Mouse (Mus musculus) lung, embryonic 14.5 days (tissue): Measurements from ENCODE around the gene Slc39a8. TPM values are rescaled to one million over a fixed set of nuclear protein-coding genes. Genes with fewer than 3 reads are reported as not detected.

Experiments used
- ATAC-seq: fragments of 200-750 bp; cut with Nextera tagmentation; 2 replicates; pipeline ENCODE4 v1.8.0; 2017; ENCODE audit warnings: mild to moderate bottlenecking, moderate TSS enrichment, moderate library complexity; ENCODE audit not compliant: insufficient read depth
- DNase-seq: peaks from one replicate; pipeline ENCODE4 v3.0.0-alpha.2; 2015
- H3K27ac ChIP-seq: fragments of 300-500 bp; sonication (generic); 2 replicates; pipeline ENCODE4 v1.5.1; 2014; ENCODE audit warnings: low read depth, mild to moderate bottlenecking, moderate library complexity
- H3K27me3 ChIP-seq: fragments of 300-500 bp; sonication (generic); 2 replicates; pipeline ENCODE4 v1.6.1; 2014; ENCODE audit warnings: low read length, control low read depth; ENCODE audit not compliant: insufficient read depth
- H3K36me3 ChIP-seq: fragments of 300-500 bp; sonication (generic); 2 replicates; pipeline ENCODE4 v1.6.1; 2014; ENCODE audit warnings: control low read depth; ENCODE audit not compliant: insufficient read depth
- H3K4me1 ChIP-seq: fragments of 300-500 bp; sonication (generic); 2 replicates; pipeline ENCODE4 v1.6.1; 2014; ENCODE audit warnings: antibody characterized with exemption, control low read depth; ENCODE audit not compliant: insufficient read depth
- H3K4me2 ChIP-seq: fragments of 300-500 bp; sonication (generic); 2 replicates; pipeline ENCODE4 v1.6.1; 2014; ENCODE audit warnings: mild to moderate bottlenecking
- H3K4me3 ChIP-seq: fragments of 300-500 bp; sonication (generic); 2 replicates; pipeline ENCODE4 v1.5.1; 2014; ENCODE audit warnings: low read depth, low read length
- H3K9ac ChIP-seq: fragments of 300-500 bp; sonication (generic); 2 replicates; pipeline ENCODE4 v1.6.1; 2014
- H3K9me3 ChIP-seq: fragments of 300-500 bp; sonication (generic); 2 replicates; pipeline ENCODE4 v1.6.1; 2016; ENCODE audit warnings: low read depth, low read length, control low read depth
- CTCF ChIP-seq: IDR thresholded peaks from 2 replicates; pipeline ENCODE4 v1.5.1; 2016; ENCODE audit warnings: antibody characterized with exemption, low read depth
- WGBS: fragments of 180-500 bp; shearing (Covaris S2); extraction: QIAGEN DNeasy Blood & Tissue Kit; methylation state at CpG from one replicate; pipeline ENCODE4 v1.1.7; 2014; 5-methylcytosine and 5-hydroxymethylcytosine counted together
- polyA plus RNA-seq: library from polyadenylated mRNA; unstranded; fragments of >200 nt; fragmentation: Nextera tagmentation; extraction: Ambion mirVana; gene quantifications from 2 replicates; pipeline ENCODE4 v1.2.1, GENCODE M21; 2014

Slc39a8 gene
- polyA plus RNA-seq, 1 experiment from 2014 or later = 22.6 TPM

- 64% methylated on average over 3 of the region's 3 CpGs for WGBS
- no peak for DNase-seq
- no peak overlapping the region for H3K4me3 ChIP-seq
- TF ChIP-seq CTCF = no peak
- H3K9ac ChIP-seq = no peak overlapping the region
- no peaks in the 10 kb centered on the region for H3K9me3 ChIP-seq
- no peak overlapping the region for H3K27ac ChIP-seq
- ATAC-seq = no peak
- H3K27me3 ChIP-seq = no peaks in the 10 kb centered on the region
- no peaks in the 10 kb centered on the region for H3K36me3 ChIP-seq
- H3K4me2 ChIP-seq = no peak overlapping the region
- 0 out of 2 replicates have a peak, but pooled peaks cover 4% of the 10 kb centered on the region for H3K4me1 ChIP-seq
Measured at GRCm38 (mm10) chr3:135907028-135907427, 81.9 kb downstream of the Slc39a8 start.

DNA sequence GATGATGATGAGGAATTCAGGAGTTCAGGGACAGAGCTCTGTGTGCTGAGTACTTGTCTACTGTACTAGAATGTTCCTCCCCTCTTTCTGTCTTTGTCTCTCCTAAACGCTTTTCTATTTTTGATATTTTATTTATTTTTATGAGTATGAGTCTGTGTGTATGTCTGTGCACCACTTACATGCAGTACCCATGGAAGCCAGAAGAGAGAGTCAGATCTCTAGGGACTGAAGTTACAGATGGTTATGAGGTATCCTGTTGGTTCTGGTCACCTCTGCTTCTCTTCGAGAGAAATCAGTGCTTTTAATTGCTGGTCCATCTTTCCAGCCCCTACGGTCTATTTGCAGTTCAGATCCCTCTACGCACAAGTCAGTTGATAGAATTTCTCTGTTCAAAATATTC is 90.9 kb downstream of the Slc39a8 start:
- Histone ChIP-seq H3K4me2 (no peak overlapping the region), H3K27me3 (no peaks in the 10 kb centered on the region), H3K4me1 (no peaks in the 10 kb centered on the region), H3K27ac (no peak overlapping the region), H3K36me3 (no peaks in the 10 kb centered on the region), H3K9ac (no peak overlapping the region), H3K9me3 (no peaks in the 10 kb centered on the region), H3K4me3 (no peak overlapping the region)
- ATAC-seq (no peak), DNase-seq (no peak)
- TF ChIP-seq CTCF = no peak
- 86% methylated on average over 4 of the region's 4 CpGs for WGBS

DNA sequence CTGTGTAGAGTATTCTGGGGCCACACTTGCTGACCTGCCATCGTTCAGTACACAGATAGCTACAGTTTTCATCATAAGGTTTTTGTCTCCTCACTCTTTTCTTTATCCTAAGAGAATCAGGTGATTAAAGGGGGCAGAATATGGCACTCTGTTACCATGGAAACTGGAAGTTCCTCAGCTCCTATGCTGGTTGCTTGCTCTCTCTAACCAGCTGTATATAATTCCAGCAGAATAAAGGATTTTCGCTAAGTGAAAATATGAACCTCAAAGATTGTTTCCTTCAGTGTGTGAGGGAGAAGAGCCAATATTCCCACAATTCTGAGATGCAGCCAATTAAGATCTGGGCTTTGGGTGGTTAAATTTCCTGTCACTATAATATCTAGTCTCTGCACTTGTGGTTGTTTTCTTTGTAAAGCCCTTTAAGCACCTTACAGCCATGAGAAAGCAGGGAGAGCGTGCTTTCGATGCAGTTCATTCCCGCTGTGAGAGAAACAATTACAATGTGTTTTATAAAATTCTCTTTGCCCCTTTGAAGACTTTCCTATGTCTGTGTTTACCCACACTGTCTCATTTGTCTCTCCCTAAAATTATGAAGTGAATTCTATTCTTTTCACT is 93.6 kb downstream of the Slc39a8 start:
- no peaks in the 10 kb centered on the region for H3K36me3 ChIP-seq
- no peak overlapping the region for H3K4me3 ChIP-seq
- no peaks in the 10 kb centered on the region for H3K27me3 ChIP-seq
- H3K9me3 ChIP-seq = no peaks in the 10 kb centered on the region
- no peak for DNase-seq
- ATAC-seq = no peak
- no peaks in the 10 kb centered on the region for H3K4me1 ChIP-seq
- H3K9ac ChIP-seq = no peak overlapping the region
- H3K27ac ChIP-seq = no peak overlapping the region
- H3K4me2 ChIP-seq = no peak overlapping the region
- 65% methylated on average over 5 of the region's 5 CpGs for WGBS
- TF ChIP-seq CTCF = no peak

- no peak for TF ChIP-seq CTCF
- H3K4me2 ChIP-seq = no peak overlapping the region
- H3K36me3 ChIP-seq = no peaks in the 10 kb centered on the region
- DNase-seq (no peak), ATAC-seq (no peak)
- H3K27me3 ChIP-seq = no peaks in the 10 kb centered on the region
- H3K4me1 ChIP-seq = no peaks in the 10 kb centered on the region
- H3K9me3 ChIP-seq = no peaks in the 10 kb centered on the region
- 54% methylated on average over 4 of the region's 4 CpGs for WGBS
- H3K4me3 ChIP-seq = no peak overlapping the region
- no peak overlapping the region for H3K9ac ChIP-seq
- no peak overlapping the region for H3K27ac ChIP-seq
Measured at GRCm38 (mm10) chr3:135919305-135919704, 94.2 kb downstream of the Slc39a8 start.

GRCm38 (mm10) chr3:135926729-135927128 is 101.7 kb downstream of the Slc39a8 start:
- no peak overlapping the region for H3K4me3 ChIP-seq
- peak; percentile 6 for DNase-seq

DNA sequence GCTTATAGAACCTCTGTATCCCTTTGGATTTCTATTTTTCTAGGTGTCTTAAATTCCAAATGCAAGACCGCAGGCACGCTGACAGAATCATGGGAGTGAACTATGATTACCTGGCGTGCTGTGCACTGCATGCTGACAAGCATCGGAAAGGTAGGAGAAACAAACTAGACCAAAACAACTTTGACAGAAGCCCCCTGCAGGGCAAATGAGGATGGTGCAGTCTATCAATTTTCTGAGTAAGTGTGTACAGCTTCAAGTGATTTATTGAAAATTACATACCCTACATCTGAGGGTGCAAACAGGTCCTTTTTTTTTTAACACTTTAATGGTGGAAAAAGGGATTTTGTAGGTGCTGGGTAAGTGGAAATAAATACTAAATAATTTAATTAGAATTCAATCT is 103.1 kb downstream of the Slc39a8 start:
- H3K9me3 ChIP-seq = no peaks in the 10 kb centered on the region
- WGBS = 74% methylated on average over 4 of the region's 4 CpGs
- ATAC-seq (no peak), DNase-seq (peak; percentile 11)
- no peak overlapping the region for H3K9ac ChIP-seq
- no peak overlapping the region for H3K4me2 ChIP-seq
- no peak overlapping the region for H3K27ac ChIP-seq
- peak; percentile 37 for TF ChIP-seq CTCF
- H3K4me3 ChIP-seq = no peak overlapping the region
- no peaks in the 10 kb centered on the region for H3K27me3 ChIP-seq
- H3K4me1 ChIP-seq = no peaks in the 10 kb centered on the region
- H3K36me3 ChIP-seq = no peaks in the 10 kb centered on the region

More at GRCm38 (mm10) chr3:135926729-135927128, 101.7 kb downstream of the Slc39a8 start:
- WGBS = 29% methylated on average over 1 of the region's 1 CpGs
- Histone ChIP-seq H3K27ac (no peak overlapping the region), H3K9me3 (no peaks in the 10 kb centered on the region), H3K27me3 (no peaks in the 10 kb centered on the region), H3K36me3 (no peaks in the 10 kb centered on the region), H3K4me1 (no peaks in the 10 kb centered on the region), H3K9ac (no peak overlapping the region), H3K4me2 (no peak overlapping the region)
- ATAC-seq = no peak
- no peak for TF ChIP-seq CTCF

GRCm38 (mm10) chr3:135937455-135937854 is 112.4 kb downstream of the Slc39a8 start:
- Histone ChIP-seq H3K4me1 (no peaks in the 10 kb centered on the region), H3K4me2 (no peak overlapping the region), H3K4me3 (no peak overlapping the region), H3K27ac (no peak overlapping the region), H3K9ac (no peak overlapping the region), H3K36me3 (no peaks in the 10 kb centered on the region), H3K27me3 (no peaks in the 10 kb centered on the region), H3K9me3 (no peaks in the 10 kb centered on the region)
- ATAC-seq = no peak
- no peak for DNase-seq
- TF ChIP-seq CTCF = no peak
- WGBS = 52% methylated on average over 2 of the region's 2 CpGs

Other genes starting within 250 kb of the Slc39a8 start
- gene Nfkb1, start 133.7 kb upstream of the Slc39a8 start, polyA plus RNA-seq = 34.4 and 34.8 TPM in 2 replicates